Mouse (Mus musculus): ENCODE results near the gene Adgrd1. TPM values are rescaled to one million over a fixed set of nuclear protein-coding genes. Genes with fewer than 3 reads are reported as not detected.

The Adgrd1 gene
- polyA plus RNA-seq, 1 experiment: 0.06 TPM

- no peak for TF ChIP-seq GATA1 (IDR thresholded peaks at IDR 0.05; ENCODE audit: borderline replicate concordance, low read length)
- TF ChIP-seq FLI1 (IDR thresholded peaks at IDR 0.05; ENCODE audit: low read length): no peak
- Histone ChIP-seq H3K36me3 (replicated peaks; ENCODE audit: low read length) (no peaks in the 10 kb centered on the region), H3K4me1 (no peaks in the 10 kb centered on the region), H3K4me3 (replicated peaks) (no peak overlapping the region), H3K9me3 (peaks cover 27% of the 10 kb centered on the region), H3K27me3 (replicated peaks) (no peaks in the 10 kb centered on the region)
Observed at GRCm38 (mm10) chr5:129236366-129236765, 139.8 kb downstream of the Adgrd1 start.

DNA sequence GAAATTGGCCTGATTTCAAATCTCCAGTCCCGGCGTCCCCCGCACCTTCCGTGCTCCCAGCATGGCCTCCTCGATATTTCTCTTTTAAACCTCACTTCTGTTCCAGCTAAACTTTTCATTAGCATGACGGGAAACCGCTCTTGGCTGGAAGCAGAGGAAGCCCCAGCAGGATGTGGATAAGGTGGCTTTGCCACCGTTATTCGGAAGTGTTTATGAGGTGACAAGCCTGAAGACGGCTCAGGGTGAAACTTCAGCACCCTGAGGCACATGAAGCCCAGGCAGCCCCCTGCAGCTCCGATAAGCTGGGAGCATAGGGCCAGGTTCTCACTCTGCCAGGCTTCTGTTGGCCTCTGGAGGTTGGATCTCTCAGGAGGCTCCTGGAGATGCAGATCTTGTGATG, 145.3 kb downstream of the Adgrd1 start:
- Histone ChIP-seq H3K4me1 (peaks cover 5% of the 10 kb centered on the region), H3K4me3 (replicated peaks) (no peak overlapping the region), H3K27me3 (replicated peaks) (no peaks in the 10 kb centered on the region), H3K36me3 (replicated peaks; ENCODE audit: low read length) (no peaks in the 10 kb centered on the region), H3K9me3 (peaks cover 15% of the 10 kb centered on the region)
- TF ChIP-seq FLI1 (IDR thresholded peaks at IDR 0.05; ENCODE audit: low read length): no peak
- TF ChIP-seq GATA1 (IDR thresholded peaks at IDR 0.05; ENCODE audit: borderline replicate concordance, low read length): no peak

DNA sequence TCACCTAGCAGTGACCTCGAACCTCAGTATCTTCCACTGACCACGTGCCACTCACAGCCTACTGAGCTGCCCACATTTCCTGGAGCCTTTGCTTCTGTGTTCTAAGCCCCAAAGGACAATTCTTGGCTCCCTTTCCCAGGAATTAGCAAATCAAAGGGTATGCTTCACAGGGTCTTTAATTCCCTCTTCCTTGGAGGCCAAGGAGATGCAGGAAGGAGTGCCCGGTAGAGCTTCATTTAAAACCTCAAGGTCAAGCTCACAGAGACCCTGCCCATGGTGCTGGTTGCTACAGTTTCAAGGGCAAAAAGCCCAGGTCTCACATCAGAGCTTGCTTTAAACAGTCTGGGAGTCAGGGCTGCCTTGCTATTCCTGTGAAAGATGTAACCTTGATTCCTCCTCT, 145.7 kb downstream of the Adgrd1 start:
- TF ChIP-seq FLI1 (IDR thresholded peaks at IDR 0.05; ENCODE audit: low read length) (no peak), GATA1 (IDR thresholded peaks at IDR 0.05; ENCODE audit: borderline replicate concordance, low read length) (no peak)
- H3K4me3 ChIP-seq (replicated peaks): no peak overlapping the region
- H3K36me3 ChIP-seq (replicated peaks; ENCODE audit: low read length): no peaks in the 10 kb centered on the region
- H3K4me1 ChIP-seq: peaks cover 5% of the 10 kb centered on the region
- no peaks in the 10 kb centered on the region for H3K27me3 ChIP-seq (replicated peaks)
- H3K9me3 ChIP-seq: peaks cover 12% of the 10 kb centered on the region; the same call in 1 of the 2 replicates

DNA sequence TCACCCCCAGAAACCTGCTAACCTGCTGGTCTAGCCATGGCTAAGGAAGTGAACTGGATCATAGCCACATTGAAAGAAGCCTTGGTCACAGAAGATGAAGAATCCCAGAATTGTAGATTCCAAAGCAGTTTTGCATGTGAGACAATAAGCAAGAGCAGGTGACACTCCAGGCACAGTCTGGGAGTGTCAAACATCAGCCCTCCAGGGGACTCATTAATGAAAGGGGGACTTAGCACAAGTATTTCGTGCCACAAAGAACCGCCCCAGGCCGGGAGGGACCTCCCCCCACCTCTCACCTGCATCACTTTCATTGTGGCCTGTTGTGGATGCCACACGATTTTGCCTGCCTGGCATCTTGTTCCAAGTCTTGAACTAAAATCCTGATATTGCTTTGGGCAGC, 146.6 kb downstream of the Adgrd1 start:
- peaks cover 5% of the 10 kb centered on the region for H3K4me1 ChIP-seq
- peaks cover 7% of the 10 kb centered on the region; the same call in 1 of the 2 replicates for H3K9me3 ChIP-seq
- no peak overlapping the region for H3K4me3 ChIP-seq (replicated peaks)
- TF ChIP-seq FLI1 (IDR thresholded peaks at IDR 0.05; ENCODE audit: low read length) (no peak), GATA1 (IDR thresholded peaks at IDR 0.05; ENCODE audit: borderline replicate concordance, low read length) (no peak)
- H3K27me3 ChIP-seq (replicated peaks): no peaks in the 10 kb centered on the region
- no peaks in the 10 kb centered on the region for H3K36me3 ChIP-seq (replicated peaks; ENCODE audit: low read length)

DNA sequence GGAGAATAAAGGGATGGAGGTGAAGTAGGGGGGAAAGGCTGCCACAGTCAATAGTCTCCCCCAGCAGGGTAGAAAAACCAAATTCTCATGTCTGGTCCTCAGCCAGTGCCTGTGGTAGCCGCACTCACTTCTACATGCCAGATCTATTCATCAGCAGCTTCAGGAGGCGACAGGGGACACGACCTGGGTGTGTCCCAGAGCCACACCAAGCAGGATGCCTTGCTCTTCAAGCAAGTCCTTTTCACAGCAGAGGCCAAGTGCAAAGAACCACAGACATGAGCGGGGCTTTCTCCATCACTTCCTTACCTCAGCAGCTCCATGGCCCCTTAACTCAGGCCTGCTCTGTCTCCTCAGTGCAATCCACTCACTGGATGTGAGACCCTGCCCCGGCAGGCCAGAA, 147.8 kb downstream of the Adgrd1 start:
- no peaks in the 10 kb centered on the region for H3K36me3 ChIP-seq (replicated peaks; ENCODE audit: low read length)
- H3K4me1 ChIP-seq: peaks cover 5% of the 10 kb centered on the region
- no peaks in the 10 kb centered on the region for H3K27me3 ChIP-seq (replicated peaks)
- no peak overlapping the region for H3K4me3 ChIP-seq (replicated peaks)
- peaks cover 6% of the 10 kb centered on the region; the same call in 1 of the 2 replicates for H3K9me3 ChIP-seq
- TF ChIP-seq GATA1 (IDR thresholded peaks at IDR 0.05; ENCODE audit: borderline replicate concordance, low read length): no peak
- TF ChIP-seq FLI1 (IDR thresholded peaks at IDR 0.05; ENCODE audit: low read length): no peak

GRCm38 (mm10) chr5:129249080-129249479, 152.5 kb downstream of the Adgrd1 start:
- TF ChIP-seq GATA1 (IDR thresholded peaks at IDR 0.05; ENCODE audit: borderline replicate concordance, low read length): no peak
- TF ChIP-seq FLI1 (IDR thresholded peaks at IDR 0.05; ENCODE audit: low read length): no peak
- peaks cover 3% of the 10 kb centered on the region; the same call in 1 of the 2 replicates for H3K4me1 ChIP-seq
- no peaks in the 10 kb centered on the region for H3K36me3 ChIP-seq (replicated peaks; ENCODE audit: low read length)
- H3K9me3 ChIP-seq: peaks cover 37% of the 10 kb centered on the region
- no peaks in the 10 kb centered on the region for H3K27me3 ChIP-seq (replicated peaks)
- no peak overlapping the region for H3K4me3 ChIP-seq (replicated peaks)

Other genes starting within 250 kb of the Adgrd1 start
- gene Rimbp2, start 143.3 kb upstream of the Adgrd1 start, polyA plus RNA-seq (2012; ENCODE audit: insufficient read depth, low replicate concordance): 0.25 TPM in 1 of 2 replicates, not detected in the other
- 12.8 and 23.7 TPM in 2 replicates for gene Stx2, start 88.2 kb upstream of the Adgrd1 start, polyA plus RNA-seq (2012; ENCODE audit: insufficient read depth, low replicate concordance)
- 3,634 and 3,734 TPM in 2 replicates for gene Ran, start 76.7 kb upstream of the Adgrd1 start, polyA plus RNA-seq (2012; ENCODE audit: insufficient read depth, low replicate concordance)

Measured in megakaryocyte, embryonic 14.5 days (primary cell).